9 mouse cellular contexts compared by ENCODE assay signal in genomic region chr16:25041855-25042529, GRCm38 (mm10).
A peak's percentile ranks its signal among the peaks of the same experiment; 100 is the strongest.
DNase-seq lines count a peak whose midpoint lies in the region; ATAC-seq and TF ChIP-seq lines count a peak whose summit lies in the region.
"Had no signal": no experiment of that assay in that cellular context is flagged by ENCODE, and none has a peak within 500 bp of the region (broad histone marks: within the 10 kb centered on the region; RNA-seq: fewer than 3 reads in every experiment).

No protein-coding gene starts in this region.

- H3K4me2 ChIP-seq in lung, embryonic 14.5 days = no peak overlapping the region
- peak overlapping the region; percentile 5; the same call in 1 of the 2 replicates for H3K4me2 ChIP-seq in heart, embryonic 13.5 days
- H3K4me2 ChIP-seq in hindbrain, embryonic 14.5 days (replicated peaks) = no peak overlapping the region
- H3K4me2 ChIP-seq: neural tube, embryonic 12.5 days had no signal

- H3K4me1 ChIP-seq in lung, embryonic 14.5 days (ENCODE audit: insufficient read depth) = no peaks in the 10 kb centered on the region
- H3K4me1 ChIP-seq in heart, embryonic 13.5 days = peaks cover 36% of the 10 kb centered on the region
- H3K4me1 ChIP-seq in hindbrain, embryonic 14.5 days (replicated peaks; ENCODE audit: control insufficient read depth, insufficient read depth, low read length) = no peaks in the 10 kb centered on the region
- H3K4me1 ChIP-seq: neural tube, embryonic 12.5 days had no signal

- WGBS in lung, embryonic 14.5 days = 39% methylated on average over 5 of the region's 5 CpGs
- 45% methylated on average over 5 of the region's 5 CpGs for WGBS in heart, embryonic 13.5 days
- 80% methylated on average over 5 of the region's 5 CpGs for WGBS in hindbrain, embryonic 14.5 days

- ATAC-seq in lung, embryonic 14.5 days (ENCODE audit: insufficient read depth) = peak; percentile 44; the same call in 1 of the 2 replicates
- ATAC-seq in heart, embryonic 13.5 days (ENCODE audit: extremely low read depth, insufficient number of reproducible peaks, low FRiP score, low TSS enrichment) = 0 out of 2 replicates have a peak, but pooled peaks have one; percentile 31
- no peak for ATAC-seq in hindbrain, embryonic 14.5 days (ENCODE audit: low FRiP score)
- ATAC-seq in erythroid progenitor cell, adult 5-6 weeks (replicated peaks; ENCODE audit: low FRiP score, poor library complexity, severe bottlenecking) = no peak

- no peak for TF ChIP-seq CTCF in lung, embryonic 14.5 days (IDR thresholded peaks at IDR 0.05; ENCODE audit: low read depth)

- no peak overlapping the region for H3K9ac ChIP-seq in lung, embryonic 14.5 days
- peak overlapping the region; percentile 50; the same call in 1 of the 2 replicates for H3K9ac ChIP-seq in heart, embryonic 13.5 days
- H3K9ac ChIP-seq in hindbrain, embryonic 14.5 days = no peak overlapping the region
- H3K9ac ChIP-seq: neural tube, embryonic 12.5 days had no signal

- peak; percentile 39 for DNase-seq in adrenal gland, postnatal 14 days
- DNase-seq in adrenal gland, adult 18-20 months (ENCODE audit: low spot score in 2 of 2) = no peak
- peak; percentile 37 for DNase-seq in lung, embryonic 14.5 days
- no peak for DNase-seq in lung, adult 18-20 months
- peak; percentile 37 for DNase-seq in mesoderm, embryonic 11.5 days (ENCODE audit: low read depth, low spot score)
- DNase-seq in hindbrain, embryonic 14.5 days (ENCODE audit: low spot score) = no peak

- no peaks in the 10 kb centered on the region for H3K27me3 ChIP-seq in lung, embryonic 14.5 days (ENCODE audit: insufficient read depth, low read length)
- H3K27me3 ChIP-seq in heart, embryonic 13.5 days (replicated peaks) = peaks cover 7% of the 10 kb centered on the region; the same call in 1 of the 2 replicates
- H3K27me3 ChIP-seq in hindbrain, embryonic 14.5 days (ENCODE audit: control insufficient read depth, insufficient read depth, low read length) = no peaks in the 10 kb centered on the region
- H3K27me3 ChIP-seq: neural tube, embryonic 12.5 days had no signal

- no peaks in the 10 kb centered on the region for H3K36me3 ChIP-seq in lung, embryonic 14.5 days (ENCODE audit: insufficient read depth)
- H3K36me3 ChIP-seq in heart, embryonic 13.5 days = no peaks in the 10 kb centered on the region
- H3K36me3 ChIP-seq in hindbrain, embryonic 14.5 days (replicated peaks; ENCODE audit: control insufficient read depth, insufficient read depth) = no peaks in the 10 kb centered on the region
- H3K36me3 ChIP-seq: neural tube, embryonic 12.5 days had no signal

- H3K9me3 ChIP-seq in lung, embryonic 14.5 days (ENCODE audit: low read depth, low read length) = no peaks in the 10 kb centered on the region
- H3K9me3 ChIP-seq in heart, embryonic 13.5 days = no peaks in the 10 kb centered on the region
- no peaks in the 10 kb centered on the region for H3K9me3 ChIP-seq in hindbrain, embryonic 14.5 days (ENCODE audit: control insufficient read depth, low read length)
- H3K9me3 ChIP-seq: neural tube, embryonic 12.5 days had no signal

- peak overlapping the region; percentile 33; the same call in 1 of the 2 replicates for H3K27ac ChIP-seq in lung, embryonic 14.5 days (ENCODE audit: low read depth)
- H3K27ac ChIP-seq in heart, embryonic 13.5 days (replicated peaks) = peak overlapping the region; percentile 74
- H3K27ac ChIP-seq in hindbrain, embryonic 14.5 days = no peak overlapping the region
- H3K27ac ChIP-seq: neural tube, embryonic 12.5 days had no signal

- H3K4me3 ChIP-seq in lung, embryonic 14.5 days (ENCODE audit: low read depth, low read length) = no peak overlapping the region
- H3K4me3 ChIP-seq in heart, embryonic 13.5 days = no peak overlapping the region
- H3K4me3 ChIP-seq in hindbrain, embryonic 14.5 days (replicated peaks; ENCODE audit: low read length) = no peak overlapping the region
- H3K4me3 ChIP-seq: neural tube, embryonic 12.5 days had no signal

Comparison
In these comparisons a context has a peak if more than half of its experiments do, and no peak if none do; other contexts are left out.
1. DNase-seq: peak in adrenal gland, postnatal 14 days (single experiment), lung, embryonic 14.5 days (single experiment) and mesoderm, embryonic 11.5 days (single experiment); none in adrenal gland, adult 18-20 months (0 of 2), lung, adult 18-20 months (0 of 2) and hindbrain, embryonic 14.5 days (single experiment).
2. ATAC-seq: peak in lung, embryonic 14.5 days (single experiment) and heart, embryonic 13.5 days (single experiment); none in hindbrain, embryonic 14.5 days (single experiment) and erythroid progenitor cell, adult 5-6 weeks (single experiment).